Mouse (Mus musculus) MEL (cell line): ENCODE data around the gene Gfra1. TPM values are rescaled to one million over a fixed set of nuclear protein-coding genes. Genes with fewer than 3 reads are reported as not detected.

Source experiments
- DNase-seq: peaks from one replicate; pipeline ENCODE4 v3.0.0; 2011; ENCODE audit warnings: low read depth, low spot score
- H3K27ac ChIP-seq: 2 replicates; pipeline ENCODE4 v1.5.1; 2012; ENCODE audit warnings: low read depth, mild to moderate bottlenecking, control low read depth, low read length, moderate library complexity; ENCODE audit not compliant: control insufficient read depth
- H3K27me3 ChIP-seq, 2 experiments: fragments of 150-350 bp in 1 of 2; sonication (generic) in 1 of 2; 2 replicates each; pipeline ENCODE4 v1.6.1; 2012; ENCODE audit warnings: low read length in 2 of 2, mild to moderate bottlenecking in 2 of 2, improper control_type of control experiment in 1 of 2, moderate library complexity in 1 of 2; ENCODE audit not compliant: insufficient read depth in 2 of 2, control insufficient read depth in 1 of 2
- H3K36me3 ChIP-seq, 2 experiments: 2 replicates each; pipeline ENCODE4 v1.6.1; 2012 to 2014; ENCODE audit warnings: low read length in 2 of 2, improper control_type of control experiment in 1 of 2, inconsistent platforms in 1 of 2, mild to moderate bottlenecking in 1 of 2; ENCODE audit not compliant: insufficient read depth in 2 of 2, control insufficient read depth in 1 of 2
- H3K4me1 ChIP-seq, 2 experiments: fragments of 150-350 bp in 1 of 2; sonication (generic) in 1 of 2; 2 replicates each; pipeline ENCODE4 v1.6.1; 2012; ENCODE audit warnings: low read length in 2 of 2, improper control_type of control experiment in 1 of 2, mild to moderate bottlenecking in 1 of 2; ENCODE audit not compliant: insufficient read depth in 2 of 2, control insufficient read depth in 1 of 2
- H3K4me3 ChIP-seq, 2 experiments: fragments of 150-350 bp in 1 of 2; sonication (generic) in 1 of 2; 2 replicates each; pipeline ENCODE4 v1.5.1; 2012; ENCODE audit warnings: low read depth in 2 of 2, low read length in 2 of 2, mild to moderate bottlenecking in 2 of 2, moderate library complexity in 2 of 2, control low read depth in 1 of 2, improper control_type of control experiment in 1 of 2; ENCODE audit not compliant: control insufficient read depth in 1 of 2, insufficient read depth in 1 of 2
- H3K79me2 ChIP-seq: 2 replicates; pipeline ENCODE4 v1.6.1; 2012; ENCODE audit warnings: mild to moderate bottlenecking, low read length, moderate library complexity; ENCODE audit not compliant: control insufficient read depth, poor library complexity, insufficient read depth
- H3K9ac ChIP-seq: 2 replicates; pipeline ENCODE4 v1.6.1; 2012; ENCODE audit warnings: low read depth, mild to moderate bottlenecking, control low read depth, low read length, moderate library complexity; ENCODE audit not compliant: control insufficient read depth, poor library complexity, severe bottlenecking
- H3K9me3 ChIP-seq: fragments of 150-350 bp; sonication (generic); replicated peaks from 2 replicates; pipeline ENCODE4 v1.6.1; 2012; ENCODE audit warnings: mild to moderate bottlenecking, low read length, improper control_type of control experiment, moderate library complexity; ENCODE audit not compliant: insufficient read depth
- BHLHE40 ChIP-seq: IDR thresholded peaks from 2 replicates; pipeline ENCODE4 v1.6.1; 2012; ENCODE audit warnings: low read depth, mild to moderate bottlenecking, inconsistent platforms, low read length, improper control_type of control experiment, borderline replicate concordance
- CHD1 ChIP-seq: IDR thresholded peaks from 2 replicates; pipeline ENCODE4 v1.6.1; 2012; ENCODE audit warnings: low read depth, mild to moderate bottlenecking, inconsistent platforms, low read length, improper control_type of control experiment
- CHD2 ChIP-seq: IDR thresholded peaks from 2 replicates; pipeline ENCODE4 v1.6.1; 2011; ENCODE audit warnings: low read length, improper control_type of control experiment
- EP300 ChIP-seq, 2 experiments: IDR thresholded peaks; 2 replicates each; pipeline ENCODE4 v1.6.1; 2011; ENCODE audit warnings: improper control_type of control experiment in 2 of 2, low read length in 2 of 2, low read depth in 1 of 2, mild to moderate bottlenecking in 1 of 2
- HCFC1 ChIP-seq: IDR thresholded peaks from 2 replicates; pipeline ENCODE4 v1.6.1; 2012; ENCODE audit warnings: low read depth, mild to moderate bottlenecking, inconsistent platforms, low read length, improper control_type of control experiment, moderate library complexity
- MAFK ChIP-seq: IDR thresholded peaks from 2 replicates; pipeline ENCODE4 v1.6.1; 2011; ENCODE audit warnings: low read depth, mild to moderate bottlenecking, low read length, improper control_type of control experiment, borderline replicate concordance
- MAX ChIP-seq: IDR thresholded peaks from 2 replicates; pipeline ENCODE4 v1.6.1; 2011; ENCODE audit warnings: low read length, improper control_type of control experiment
- MAZ ChIP-seq: IDR thresholded peaks from 2 replicates; pipeline ENCODE4 v1.6.1; 2012; ENCODE audit warnings: low read depth, mild to moderate bottlenecking, inconsistent platforms, low read length, improper control_type of control experiment
- MEF2A ChIP-seq: IDR thresholded peaks from 2 replicates; pipeline ENCODE4 v1.6.1; 2014; ENCODE audit warnings: low read depth, mild to moderate bottlenecking, inconsistent platforms, low read length, improper control_type of control experiment; ENCODE audit not compliant: poor library complexity, insufficient replicate concordance, severe bottlenecking; ENCODE audit errors: extremely low read depth
- MXI1 ChIP-seq: IDR thresholded peaks from 2 replicates; pipeline ENCODE4 v1.6.1; 2011; ENCODE audit warnings: mild to moderate bottlenecking, low read depth, low read length, improper control_type of control experiment
- MYB ChIP-seq: IDR thresholded peaks from 2 replicates; pipeline ENCODE4 v1.6.1; 2011; ENCODE audit warnings: mild to moderate bottlenecking, low read depth, low read length, improper control_type of control experiment
- MYC ChIP-seq: IDR thresholded peaks from 2 replicates; pipeline ENCODE4 v1.6.1; 2011; ENCODE audit warnings: low read depth, mild to moderate bottlenecking, low read length, improper control_type of control experiment, moderate library complexity
- NELFE ChIP-seq: IDR thresholded peaks from 2 replicates; pipeline ENCODE4 v1.6.1; 2011; ENCODE audit warnings: low read depth, low read length, improper control_type of control experiment
- NRF1 ChIP-seq: IDR thresholded peaks from 2 replicates; pipeline ENCODE4 v1.6.1; 2014; ENCODE audit warnings: low read depth, mild to moderate bottlenecking, inconsistent platforms, low read length, improper control_type of control experiment, moderate library complexity; ENCODE audit not compliant: poor library complexity, insufficient read depth, severe bottlenecking
- POLR2A ChIP-seq, 2 experiments: IDR thresholded peaks; 2 replicates each; pipeline ENCODE4 v1.6.1; 2011 to 2012; ENCODE audit warnings: low read length in 2 of 2, mild to moderate bottlenecking in 2 of 2, control low read depth in 1 of 2, improper control_type of control experiment in 1 of 2, low read depth in 1 of 2, moderate library complexity in 1 of 2; ENCODE audit not compliant: control insufficient read depth in 1 of 2, insufficient read depth in 1 of 2, poor library complexity in 1 of 2
- POLR2AphosphoS2 ChIP-seq: IDR thresholded peaks from 2 replicates; pipeline ENCODE4 v1.6.1; 2011; ENCODE audit warnings: low read length, improper control_type of control experiment
- RAD21 ChIP-seq: IDR thresholded peaks from 2 replicates; pipeline ENCODE4 v1.6.1; 2011; ENCODE audit warnings: mild to moderate bottlenecking, low read depth, low read length, improper control_type of control experiment
- RCOR1 ChIP-seq: IDR thresholded peaks from 2 replicates; pipeline ENCODE4 v1.6.1; 2012; ENCODE audit warnings: low read depth, mild to moderate bottlenecking, inconsistent platforms, low read length, improper control_type of control experiment
- SMC3 ChIP-seq: IDR thresholded peaks from 2 replicates; pipeline ENCODE4 v1.6.1; 2011; ENCODE audit warnings: low read depth, low read length, improper control_type of control experiment
- TBP ChIP-seq: IDR thresholded peaks from 2 replicates; pipeline ENCODE4 v1.8.0; 2011; ENCODE audit warnings: low read depth, low read length, improper control_type of control experiment
- TCF12 ChIP-seq: IDR thresholded peaks from 2 replicates; pipeline ENCODE4 v1.6.1; 2014; ENCODE audit warnings: low read depth, mild to moderate bottlenecking, inconsistent platforms, low read length, improper control_type of control experiment, moderate library complexity
- USF1 ChIP-seq: IDR thresholded peaks from 2 replicates; pipeline ENCODE4 v1.6.1; 2014; ENCODE audit warnings: low read depth, mild to moderate bottlenecking, inconsistent platforms, low read length, improper control_type of control experiment, moderate library complexity
- USF2 ChIP-seq, 2 experiments: IDR thresholded peaks; 2 replicates each; pipeline ENCODE4 v1.6.1; 2011 to 2012; ENCODE audit warnings: improper control_type of control experiment in 2 of 2, low read length in 2 of 2, borderline replicate concordance in 1 of 2, inconsistent platforms in 1 of 2, low read depth in 1 of 2, mild to moderate bottlenecking in 1 of 2; ENCODE audit not compliant: insufficient read depth in 1 of 2
- ZC3H11A ChIP-seq: IDR thresholded peaks from 2 replicates; pipeline ENCODE4 v1.6.1; 2012; ENCODE audit warnings: low read depth, mild to moderate bottlenecking, inconsistent platforms, low read length, improper control_type of control experiment
- ZKSCAN1 ChIP-seq: IDR thresholded peaks from 2 replicates; pipeline ENCODE4 v1.6.1; 2012; ENCODE audit warnings: low read depth, mild to moderate bottlenecking, inconsistent platforms, low read length, improper control_type of control experiment, moderate library complexity
- ZMIZ1 ChIP-seq: IDR thresholded peaks from 2 replicates; pipeline ENCODE4 v1.6.1; 2012; ENCODE audit warnings: low read depth, mild to moderate bottlenecking, inconsistent platforms, low read length, improper control_type of control experiment, moderate library complexity
- polyA plus RNA-seq, 2 experiments: library from polyadenylated mRNA; stranded (reverse) in 1 of 2; unstranded in 1 of 2; fragments of >175 nt in 1 of 2; fragments of >200 nt in 1 of 2; gene quantifications; 2 replicates each; pipeline versions ENCODE4 v1.2.1 to v1.2.4; 2012; ENCODE audit warnings: low replicate concordance in 2 of 2, low read depth in 1 of 2; ENCODE audit not compliant: insufficient read length in 2 of 2, insufficient read depth in 1 of 2, missing spikeins in 1 of 2
- total RNA-seq: library from RNA; depleted of rRNA; stranded (reverse); fragments of 300-350 nt; gene quantifications from 2 replicates; pipeline ENCODE4 v1.2.3, GENCODE M21; 2012

Gene Gfra1
- total and polyA plus RNA-seq, 3 experiments = not detected

DNA sequence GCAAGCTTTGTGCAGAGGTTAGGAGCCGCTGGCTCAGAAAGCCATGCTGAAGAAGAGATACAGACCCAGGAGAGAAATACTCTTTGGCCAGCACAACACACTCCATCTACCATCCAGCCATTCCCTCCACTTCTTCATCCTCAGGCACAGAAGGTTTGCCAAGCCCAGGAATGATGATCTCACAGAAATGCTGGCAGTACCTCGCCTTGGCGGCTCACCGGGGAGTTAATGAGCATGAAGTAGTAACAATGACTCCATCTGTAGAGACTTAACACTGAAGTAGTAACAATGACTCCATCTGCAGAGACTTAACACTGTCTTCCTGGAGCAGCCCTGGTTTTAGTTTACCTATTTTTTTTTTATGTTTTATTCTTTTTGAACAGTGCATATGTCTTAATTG is 187.2 kb downstream of the Gfra1 start:
- H3K27ac ChIP-seq = no peak overlapping the region
- no peaks in the 10 kb centered on the region for H3K79me2 ChIP-seq
- H3K9me3 ChIP-seq = no peaks in the 10 kb centered on the region
- no peak for DNase-seq
- TF ChIP-seq TCF12 (no peak), CHD1 (no peak), HCFC1 (no peak), ZKSCAN1 (no peak), POLR2AphosphoS2 (no peak), MYB (no peak), MEF2A (no peak), USF2 (IDR thresholded peaks at IDR 0.05; ENCODE audit: borderline replicate concordance in 1 of 2, insufficient read depth in 1 of 2, low read depth in 1 of 2, low read length in 2 of 2) (no peak), POLR2A (IDR thresholded peaks at IDR 0.05; ENCODE audit: control insufficient read depth in 1 of 2, insufficient read depth in 1 of 2, low read depth in 1 of 2, low read length in 2 of 2, poor library complexity in 1 of 2) (no peak), ZMIZ1 (no peak), USF1 (no peak), MAZ (no peak), MAX (no peak)
- no peaks in the 10 kb centered on the region for H3K36me3 ChIP-seq
- no peaks in the 10 kb centered on the region for H3K4me1 ChIP-seq
- H3K4me3 ChIP-seq = no peak overlapping the region
- no peak overlapping the region for H3K9ac ChIP-seq
- no peaks in the 10 kb centered on the region for H3K27me3 ChIP-seq

DNA sequence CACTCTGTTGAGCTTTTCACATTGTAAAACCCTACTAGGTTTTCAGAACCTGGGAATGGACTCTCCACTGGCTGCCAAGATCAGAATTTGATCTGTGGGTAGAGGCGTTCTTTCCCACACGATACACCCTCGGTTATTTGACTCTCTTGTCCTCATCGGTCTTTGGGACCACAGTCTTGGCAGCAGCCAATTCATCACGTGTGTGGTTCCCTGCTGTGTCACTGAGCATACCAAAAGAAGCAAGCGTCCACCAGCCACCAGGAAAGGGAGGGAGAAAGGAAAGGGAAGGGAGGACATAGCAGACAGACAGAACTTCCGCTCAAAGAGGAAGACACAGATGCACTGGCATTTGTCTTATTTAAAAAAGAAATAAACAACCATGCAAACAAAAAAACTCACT is 189.1 kb downstream of the Gfra1 start:
- Histone ChIP-seq H3K36me3 (no peaks in the 10 kb centered on the region), H3K27me3 (no peaks in the 10 kb centered on the region), H3K4me1 (no peaks in the 10 kb centered on the region), H3K27ac (no peak overlapping the region), H3K79me2 (no peaks in the 10 kb centered on the region), H3K9me3 (no peaks in the 10 kb centered on the region), H3K9ac (no peak overlapping the region), H3K4me3 (no peak overlapping the region)
- no peak for DNase-seq
- TF ChIP-seq MYC (no peak), ZMIZ1 (no peak), CHD2 (no peak), MAFK (no peak), MEF2A (no peak), ZKSCAN1 (no peak), EP300 (IDR thresholded peaks at IDR 0.05; ENCODE audit: low read depth in 1 of 2, low read length in 2 of 2) (no peak), BHLHE40 (no peak), ZC3H11A (no peak), USF2 (IDR thresholded peaks at IDR 0.05; ENCODE audit: borderline replicate concordance in 1 of 2, insufficient read depth in 1 of 2, low read depth in 1 of 2, low read length in 2 of 2) (no peak), SMC3 (no peak), RAD21 (no peak), TBP (no peak), MXI1 (no peak), NRF1 (no peak), MAX (no peak), HCFC1 (no peak), NELFE (no peak), RCOR1 (no peak), MAZ (no peak)
